Mouse (Mus musculus) megakaryocyte progenitor cell, adult 5-6 weeks (primary cell): ENCODE data around the gene Cox8a. TPM values are rescaled to one million over a fixed set of nuclear protein-coding genes. Genes with fewer than 3 reads are reported as not detected.

ENCODE experiments used
- ATAC-seq: replicated peaks from 2 replicates; pipeline ENCODE4 v1.8.0; 2016; ENCODE audit warnings: mild to moderate bottlenecking, moderate TSS enrichment, inconsistent platforms; ENCODE audit not compliant: poor library complexity
- total RNA-seq, 2 experiments: library from RNA; stranded (forward) in 1 of 2; stranded (reverse) in 1 of 2; fragments of 157-497, 149-512 nt in 1 of 2; fragments of 200-1000 nt in 1 of 2; gene quantifications; 2 replicates each; pipeline versions ENCODE4 v1.2.3 to v1.2.4; 2015 to 2017

The Cox8a gene
- total RNA-seq, 2 experiments from 2014 or later = 622 to 714 TPM

- ATAC-seq = no peak
Observed at GRCm38 (mm10) chr19:7187157-7187556, 30.3 kb downstream of the Cox8a start.

GRCm38 (mm10) chr19:7185715-7186291 is 31.6 kb downstream of the Cox8a start:
- no peak for ATAC-seq

DNA sequence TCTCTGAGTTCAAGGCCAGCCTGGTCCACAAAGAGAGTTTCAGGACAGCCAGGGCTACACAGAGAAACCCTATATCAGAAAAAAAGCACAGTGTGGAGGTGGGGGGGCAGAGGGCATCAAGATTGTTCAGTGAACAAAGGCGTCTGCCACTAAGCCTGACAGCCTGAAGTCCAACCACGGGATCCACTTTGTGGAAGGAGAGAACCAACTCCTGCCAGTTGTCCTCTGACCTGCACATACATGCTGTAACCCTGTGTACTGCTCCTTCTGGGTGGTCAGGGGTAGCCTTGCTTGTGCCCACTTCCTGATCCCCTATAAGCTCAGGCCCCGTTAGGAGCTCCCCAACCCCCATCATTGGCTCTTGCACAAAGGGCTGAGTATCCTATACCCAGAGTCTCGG is 32.4 kb downstream of the Cox8a start:
- ATAC-seq = no peak

GRCm38 (mm10) chr19:7183419-7183818 is 34.0 kb downstream of the Cox8a start:
- ATAC-seq = no peak

- peak; percentile 81 for ATAC-seq
Observed at GRCm38 (mm10) chr19:7182273-7182949, 35.0 kb downstream of the Cox8a start.

GRCm38 (mm10) chr19:7181496-7181895 is 35.9 kb downstream of the Cox8a start:
- ATAC-seq = no peak

DNA sequence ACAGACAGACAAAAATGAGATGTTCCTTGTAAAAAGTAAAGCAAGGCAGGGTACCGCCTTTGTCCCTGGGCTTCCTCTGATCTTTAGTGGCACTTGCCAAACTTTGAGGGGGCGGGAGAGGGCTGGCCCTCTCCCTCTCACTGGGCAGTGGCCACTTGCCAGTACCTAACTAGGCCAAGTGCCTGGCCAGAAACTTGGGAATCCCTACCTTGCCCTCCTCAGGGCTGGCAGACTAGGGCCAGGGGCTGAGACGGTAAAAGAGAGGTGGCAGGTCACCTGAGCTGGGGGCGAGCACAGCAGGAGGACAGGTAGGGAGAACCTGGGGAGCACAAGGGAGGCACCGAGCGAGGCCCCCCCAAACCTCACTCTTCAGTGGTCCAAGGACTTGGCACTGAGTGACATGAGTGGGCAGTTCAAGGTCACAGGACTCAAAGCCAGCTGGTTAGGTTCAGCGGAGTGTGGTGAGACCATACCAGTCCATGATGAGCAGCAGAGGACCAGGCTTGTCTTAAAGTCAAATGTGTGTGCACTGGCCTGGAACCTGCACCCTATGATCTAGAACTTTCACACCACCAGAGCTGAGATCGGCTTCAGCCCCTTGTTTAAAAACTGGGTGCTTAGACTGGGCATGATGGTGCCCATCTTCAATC is 36.5 kb downstream of the Cox8a start:
- no peak for ATAC-seq

DNA sequence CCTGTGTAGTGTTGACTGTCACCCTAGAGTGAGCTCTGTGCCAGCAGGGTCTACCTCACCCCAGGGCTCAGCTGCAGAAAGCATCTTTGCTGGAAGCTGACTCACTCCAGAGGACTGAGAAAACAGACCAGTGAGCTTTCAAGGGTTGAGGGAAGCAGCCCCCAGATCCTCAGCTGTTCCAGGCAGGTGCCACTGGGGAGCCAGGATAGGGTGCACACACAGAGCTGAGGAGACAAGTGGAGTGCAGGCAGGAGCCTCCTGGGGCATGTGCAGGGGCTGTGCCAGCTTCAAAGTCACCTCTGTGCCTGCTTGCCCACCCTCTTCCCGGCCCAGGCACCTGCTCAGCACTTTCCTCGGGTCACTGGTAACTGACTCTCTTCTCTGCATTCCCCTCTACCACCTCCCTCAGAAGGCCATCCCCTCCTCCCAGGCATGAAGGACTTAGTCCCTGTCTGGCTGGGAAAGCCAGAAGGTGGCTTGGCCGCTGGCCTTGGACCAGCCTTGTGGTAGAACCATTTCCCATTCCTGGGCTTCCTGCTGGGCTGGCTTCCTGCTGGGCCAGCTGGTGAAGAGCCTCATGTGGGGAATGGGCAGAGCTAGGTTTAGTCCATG is 38.5 kb downstream of the Cox8a start:
- no peak for ATAC-seq

DNA sequence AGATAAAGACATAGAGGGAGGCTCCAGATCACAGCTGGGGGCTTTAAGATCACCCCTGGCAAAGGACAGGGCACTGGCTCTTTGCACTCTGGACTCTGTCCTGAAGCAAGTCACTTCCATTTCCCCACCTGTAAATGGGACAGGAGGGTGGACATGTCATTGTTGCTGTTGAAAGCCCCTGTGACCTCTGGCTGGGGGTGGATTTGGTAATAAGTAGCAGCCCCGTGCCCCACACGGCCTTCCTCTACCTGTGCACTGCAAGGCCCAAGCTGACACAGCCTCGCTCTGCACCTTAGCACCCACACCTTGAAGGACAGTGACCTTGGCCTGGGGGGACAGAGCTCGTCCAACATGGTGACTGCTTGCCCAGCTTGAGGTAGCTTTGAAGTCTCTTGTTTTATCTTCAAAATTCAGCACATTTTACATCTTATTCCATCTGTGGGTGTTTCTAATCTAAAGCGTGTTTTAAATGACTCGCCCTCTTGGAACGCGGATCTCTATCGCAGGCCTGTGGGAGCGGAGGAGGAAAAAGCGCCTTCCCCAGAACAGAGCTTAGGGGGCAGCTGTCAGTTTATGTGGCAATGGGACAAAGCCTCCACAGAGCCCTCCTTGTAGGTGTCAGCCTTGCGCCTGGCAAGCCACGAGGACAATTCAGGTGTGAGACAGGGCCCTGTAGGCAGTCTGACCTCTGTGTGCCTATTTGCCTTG is 39.5 kb downstream of the Cox8a start:
- ATAC-seq = no peak

- ATAC-seq = no peak
Observed at GRCm38 (mm10) chr19:7176041-7176696, 41.2 kb downstream of the Cox8a start.

- ATAC-seq = peak; percentile 46
Observed at GRCm38 (mm10) chr19:7172051-7172866, 45.2 kb downstream of the Cox8a start.

DNA sequence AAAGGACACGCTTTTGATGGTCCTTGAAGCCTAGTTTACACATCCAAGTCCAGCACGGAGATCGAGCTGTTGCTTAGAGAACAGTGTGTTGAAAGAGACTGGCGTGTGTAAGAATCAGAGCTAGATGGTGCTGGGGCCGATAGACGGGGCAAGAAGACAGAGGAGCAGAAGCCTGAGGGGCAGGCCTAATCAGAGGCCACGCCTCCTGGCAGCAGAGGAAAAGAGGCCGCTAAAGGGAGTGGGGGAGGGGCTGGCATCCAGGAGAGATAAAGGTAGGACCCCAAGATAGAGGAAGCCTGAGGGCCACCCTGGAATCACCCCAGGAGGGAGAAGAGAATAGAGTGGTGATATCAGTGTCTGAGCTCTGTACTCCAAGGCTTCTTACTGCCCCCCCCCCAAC is 46.0 kb downstream of the Cox8a start:
- peak; percentile 31 for ATAC-seq

- ATAC-seq = no peak
Observed at GRCm38 (mm10) chr19:7170916-7171315, 46.5 kb downstream of the Cox8a start.

- no peak for ATAC-seq
Observed at GRCm38 (mm10) chr19:7168423-7168822, 49.0 kb downstream of the Cox8a start.

- no peak for ATAC-seq
Observed at GRCm38 (mm10) chr19:7166767-7167166, 50.6 kb downstream of the Cox8a start.

- no peak for ATAC-seq
Observed at GRCm38 (mm10) chr19:7166200-7166711, 51.2 kb downstream of the Cox8a start.

- no peak for ATAC-seq
Observed at GRCm38 (mm10) chr19:7165509-7166199, 51.8 kb downstream of the Cox8a start.
